Mouse (Mus musculus) brain, embryonic 14.5 days (tissue): ENCODE measurements around the gene Grm7. TPM values are rescaled to one million over a fixed set of nuclear protein-coding genes. Genes with fewer than 3 reads are reported as not detected.

Experiments used
- DNase-seq: peaks from one replicate; pipeline ENCODE4 v3.0.0-alpha.2; 2011; ENCODE audit warnings: low read depth
- CTCF ChIP-seq: fragments of 200-500 bp; IDR thresholded peaks from 2 replicates; pipeline ENCODE4 v1.5.1; 2012; ENCODE audit warnings: inconsistent platforms, mild to moderate bottlenecking, moderate library complexity, borderline replicate concordance; ENCODE audit not compliant: insufficient read depth, insufficient read length; ENCODE audit errors: extremely low read depth
- POLR2A ChIP-seq: fragments of 200-500 bp; IDR thresholded peaks from 2 replicates; pipeline ENCODE4 v1.6.1; 2012; ENCODE audit warnings: mild to moderate bottlenecking, inconsistent platforms, borderline replicate concordance; ENCODE audit not compliant: poor library complexity, insufficient read depth, insufficient read length, severe bottlenecking; ENCODE audit errors: extremely low read depth
- polyA plus RNA-seq: library from polyadenylated mRNA; depleted of rRNA; stranded (reverse); fragments of >200 nt; gene quantifications from 2 replicates; pipeline ENCODE4 v1.2.3, GENCODE M21; 2012

The Grm7 gene
- polyA plus RNA-seq, 1 experiment: 14.3 TPM

GRCm38 (mm10) chr6:111499542-111499941 is 854.2 kb downstream of the Grm7 start:
- no peak for DNase-seq
- TF ChIP-seq POLR2A (no peak), CTCF (no peak)

- DNase-seq: peak; percentile 60
- TF ChIP-seq CTCF (no peak), POLR2A (no peak)
Observed at GRCm38 (mm10) chr6:111510768-111511459, 865.5 kb downstream of the Grm7 start.

- DNase-seq: peak; percentile 78
- no peak for TF ChIP-seq POLR2A
- no peak for TF ChIP-seq CTCF
Observed at GRCm38 (mm10) chr6:111512359-111512758, 867.0 kb downstream of the Grm7 start.

GRCm38 (mm10) chr6:111521229-111521628 is 875.8 kb downstream of the Grm7 start:
- DNase-seq: peak; percentile 13
- no peak for TF ChIP-seq POLR2A
- TF ChIP-seq CTCF: no peak

- TF ChIP-seq CTCF (no peak), POLR2A (no peak)
- no peak for DNase-seq
Observed at GRCm38 (mm10) chr6:111522122-111522521, 876.7 kb downstream of the Grm7 start.

GRCm38 (mm10) chr6:111529985-111530384 is 884.6 kb downstream of the Grm7 start:
- DNase-seq: peak; percentile 66
- TF ChIP-seq CTCF: no peak
- TF ChIP-seq POLR2A: no peak

- DNase-seq: peak; percentile 38
- no peak for TF ChIP-seq CTCF
Observed at GRCm38 (mm10) chr6:111558588-111558987, 913.2 kb downstream of the Grm7 start.

- TF ChIP-seq POLR2A (no peak), CTCF (peak; percentile 24; the same call in 1 of the 2 replicates)
Observed at GRCm38 (mm10) chr6:111559459-111559858, 914.1 kb downstream of the Grm7 start.

GRCm38 (mm10) chr6:111561347-111561746 is 916.0 kb downstream of the Grm7 start:
- DNase-seq: no peak
- TF ChIP-seq POLR2A (no peak), CTCF (no peak)

More at GRCm38 (mm10) chr6:111559459-111559858, 914.1 kb downstream of the Grm7 start:
- no peak for DNase-seq

GRCm38 (mm10) chr6:111571471-111572088 is 926.2 kb downstream of the Grm7 start:
- DNase-seq: peak; percentile 32
- TF ChIP-seq CTCF (no peak), POLR2A (no peak)

GRCm38 (mm10) chr6:111584851-111585250 is 939.5 kb downstream of the Grm7 start:
- no peak for DNase-seq
- TF ChIP-seq CTCF (no peak), POLR2A (no peak)

- DNase-seq: no peak
- TF ChIP-seq POLR2A (no peak), CTCF (no peak)
Observed at GRCm38 (mm10) chr6:111587572-111587971, 942.2 kb downstream of the Grm7 start.
